Mouse (Mus musculus): ENCODE results near the gene Ackr4. TPM values are rescaled to one million over a fixed set of nuclear protein-coding genes. Genes with fewer than 3 reads are reported as not detected.

The Ackr4 gene
- total and polyA plus RNA-seq, 3 experiments = 0.11 to 0.17 TPM; not detected in 1

GRCm38 (mm10) chr9:104040362-104040761, 86.4 kb downstream of the Ackr4 start, which contains the start of gene Gm28305:
Gene Gm28305 (plus strand): TSS chr9:104040662.
- DNase-seq = no peak

- no peak for DNase-seq
Measured at GRCm38 (mm10) chr9:104039742-104040141, 87.0 kb downstream of the Ackr4 start.

- DNase-seq = no peak
Measured at GRCm38 (mm10) chr9:104039031-104039695, 87.6 kb downstream of the Ackr4 start.

- DNase-seq = no peak
Measured at GRCm38 (mm10) chr9:104038266-104038665, 88.5 kb downstream of the Ackr4 start.

GRCm38 (mm10) chr9:104035261-104036015, 91.3 kb downstream of the Ackr4 start:
- DNase-seq = peak; percentile 75

- no peak for DNase-seq
Measured at GRCm38 (mm10) chr9:104034718-104035117, 92.0 kb downstream of the Ackr4 start.

- DNase-seq = no peak
Measured at GRCm38 (mm10) chr9:104034231-104034630, 92.5 kb downstream of the Ackr4 start.

Other genes starting within 250 kb of the Ackr4 start
- 1 to 10 TPM; 2.3 to 4.7 TPM for gene Nphp3, start 124.4 kb downstream of the Ackr4 start, total RNA-seq (2021)
- 8.4 and 8.6 TPM in 2 replicates for gene Nphp3, start 124.4 kb downstream of the Ackr4 start, polyA plus RNA-seq (2012; rRNA removed)
- not detected for gene Gm28305, start 86.3 kb downstream of the Ackr4 start, total RNA-seq (2021)
- gene Gm28305, start 86.3 kb downstream of the Ackr4 start, polyA plus RNA-seq (2012; rRNA removed) = not detected in 2 replicates
- 10 to 100 TPM; 40.6 to 46.4 TPM for gene Uba5, start 63.8 kb downstream of the Ackr4 start, total RNA-seq (2021)
- gene Uba5, start 63.8 kb downstream of the Ackr4 start, polyA plus RNA-seq (2012; rRNA removed) = 15.0 and 18.0 TPM in 2 replicates
- 10 to 100 TPM; 78.7 to 91.9 TPM for gene Acad11, start 63.6 kb downstream of the Ackr4 start, total RNA-seq (2021)
- gene Acad11, start 63.6 kb downstream of the Ackr4 start, polyA plus RNA-seq (2012; rRNA removed) = 33.0 and 40.1 TPM in 2 replicates
- gene Dnajc13, start 136.0 kb upstream of the Ackr4 start, total RNA-seq (2021) = 10 to 100 TPM; 39.2 to 44.2 TPM
- 28.5 and 29.1 TPM in 2 replicates for gene Dnajc13, start 136.0 kb upstream of the Ackr4 start, polyA plus RNA-seq (2012; rRNA removed)
- 10 to 100 TPM in 1 of 2 experiments, under 1 TPM in 1; 0.55 to 18.2 TPM for gene Acpp, start 210.8 kb upstream of the Ackr4 start, total RNA-seq (2021)
- gene Acpp, start 210.8 kb upstream of the Ackr4 start, polyA plus RNA-seq (2012; rRNA removed) = 9.6 and 16.8 TPM in 2 replicates